Mouse (Mus musculus) MEL (cell line): ENCODE results near the gene Ncam2. TPM values are rescaled to one million over a fixed set of nuclear protein-coding genes. Genes with fewer than 3 reads are reported as not detected.

Experiments used
- DNase-seq: peaks from one replicate; pipeline ENCODE4 v3.0.0; 2011; ENCODE audit warnings: low read depth, low spot score
- H3K27ac ChIP-seq: 2 replicates; pipeline ENCODE4 v1.5.1; 2012; ENCODE audit warnings: low read depth, mild to moderate bottlenecking, control low read depth, low read length, moderate library complexity; ENCODE audit not compliant: control insufficient read depth
- H3K27me3 ChIP-seq, 2 experiments: fragments of 150-350 bp in 1 of 2; sonication (generic) in 1 of 2; 2 replicates each; pipeline ENCODE4 v1.6.1; 2012; ENCODE audit warnings: low read length in 2 of 2, mild to moderate bottlenecking in 2 of 2, improper control_type of control experiment in 1 of 2, moderate library complexity in 1 of 2; ENCODE audit not compliant: insufficient read depth in 2 of 2, control insufficient read depth in 1 of 2
- H3K36me3 ChIP-seq, 2 experiments: 2 replicates each; pipeline ENCODE4 v1.6.1; 2012 to 2014; ENCODE audit warnings: low read length in 2 of 2, improper control_type of control experiment in 1 of 2, inconsistent platforms in 1 of 2, mild to moderate bottlenecking in 1 of 2; ENCODE audit not compliant: insufficient read depth in 2 of 2, control insufficient read depth in 1 of 2
- H3K4me1 ChIP-seq, 2 experiments: fragments of 150-350 bp in 1 of 2; sonication (generic) in 1 of 2; 2 replicates each; pipeline ENCODE4 v1.6.1; 2012; ENCODE audit warnings: low read length in 2 of 2, improper control_type of control experiment in 1 of 2, mild to moderate bottlenecking in 1 of 2; ENCODE audit not compliant: insufficient read depth in 2 of 2, control insufficient read depth in 1 of 2
- H3K4me3 ChIP-seq, 2 experiments: fragments of 150-350 bp in 1 of 2; sonication (generic) in 1 of 2; 2 replicates each; pipeline ENCODE4 v1.5.1; 2012; ENCODE audit warnings: low read depth in 2 of 2, low read length in 2 of 2, mild to moderate bottlenecking in 2 of 2, moderate library complexity in 2 of 2, control low read depth in 1 of 2, improper control_type of control experiment in 1 of 2; ENCODE audit not compliant: control insufficient read depth in 1 of 2, insufficient read depth in 1 of 2
- H3K79me2 ChIP-seq: 2 replicates; pipeline ENCODE4 v1.6.1; 2012; ENCODE audit warnings: mild to moderate bottlenecking, low read length, moderate library complexity; ENCODE audit not compliant: control insufficient read depth, poor library complexity, insufficient read depth
- H3K9ac ChIP-seq: 2 replicates; pipeline ENCODE4 v1.6.1; 2012; ENCODE audit warnings: low read depth, mild to moderate bottlenecking, control low read depth, low read length, moderate library complexity; ENCODE audit not compliant: control insufficient read depth, poor library complexity, severe bottlenecking
- H3K9me3 ChIP-seq: fragments of 150-350 bp; sonication (generic); replicated peaks from 2 replicates; pipeline ENCODE4 v1.6.1; 2012; ENCODE audit warnings: mild to moderate bottlenecking, low read length, improper control_type of control experiment, moderate library complexity; ENCODE audit not compliant: insufficient read depth
- CHD1 ChIP-seq: IDR thresholded peaks from 2 replicates; pipeline ENCODE4 v1.6.1; 2012; ENCODE audit warnings: low read depth, mild to moderate bottlenecking, inconsistent platforms, low read length, improper control_type of control experiment
- E2F4 ChIP-seq: IDR thresholded peaks from 2 replicates; pipeline ENCODE4 v1.6.1; 2011; ENCODE audit warnings: low read depth, low read length, improper control_type of control experiment, borderline replicate concordance
- EP300 ChIP-seq, 2 experiments: IDR thresholded peaks; 2 replicates each; pipeline ENCODE4 v1.6.1; 2011; ENCODE audit warnings: improper control_type of control experiment in 2 of 2, low read length in 2 of 2, low read depth in 1 of 2, mild to moderate bottlenecking in 1 of 2
- JUND ChIP-seq: IDR thresholded peaks from 2 replicates; pipeline ENCODE4 v1.6.1; 2011; ENCODE audit warnings: low read depth, mild to moderate bottlenecking, improper control_type of control experiment, low read length
- KAT2A ChIP-seq: conservative IDR thresholded peaks from 2 replicates; pipeline ENCODE4 v1.6.1; 2012; ENCODE audit warnings: low read depth, low read length, improper control_type of control experiment, inconsistent platforms
- MEF2A ChIP-seq: IDR thresholded peaks from 2 replicates; pipeline ENCODE4 v1.6.1; 2014; ENCODE audit warnings: low read depth, mild to moderate bottlenecking, inconsistent platforms, low read length, improper control_type of control experiment; ENCODE audit not compliant: poor library complexity, insufficient replicate concordance, severe bottlenecking; ENCODE audit errors: extremely low read depth
- NRF1 ChIP-seq: IDR thresholded peaks from 2 replicates; pipeline ENCODE4 v1.6.1; 2014; ENCODE audit warnings: low read depth, mild to moderate bottlenecking, inconsistent platforms, low read length, improper control_type of control experiment, moderate library complexity; ENCODE audit not compliant: poor library complexity, insufficient read depth, severe bottlenecking
- POLR2AphosphoS2 ChIP-seq: IDR thresholded peaks from 2 replicates; pipeline ENCODE4 v1.6.1; 2011; ENCODE audit warnings: low read length, improper control_type of control experiment
- POLR2AphosphoS5 ChIP-seq: IDR thresholded peaks from 2 replicates; pipeline ENCODE4 v1.6.1; 2012; ENCODE audit warnings: low read depth, borderline replicate concordance, mild to moderate bottlenecking, inconsistent platforms, low read length, moderate library complexity, mixed read lengths
- RCOR1 ChIP-seq: IDR thresholded peaks from 2 replicates; pipeline ENCODE4 v1.6.1; 2012; ENCODE audit warnings: low read depth, mild to moderate bottlenecking, inconsistent platforms, low read length, improper control_type of control experiment
- SMC3 ChIP-seq: IDR thresholded peaks from 2 replicates; pipeline ENCODE4 v1.6.1; 2011; ENCODE audit warnings: low read depth, low read length, improper control_type of control experiment
- TAL1 ChIP-seq: IDR thresholded peaks from 2 replicates; pipeline ENCODE4 v1.6.1; 2012; ENCODE audit warnings: mild to moderate bottlenecking, inconsistent platforms, low read length, moderate library complexity, mixed read lengths
- TBP ChIP-seq: IDR thresholded peaks from 2 replicates; pipeline ENCODE4 v1.8.0; 2011; ENCODE audit warnings: low read depth, low read length, improper control_type of control experiment
- TCF12 ChIP-seq: IDR thresholded peaks from 2 replicates; pipeline ENCODE4 v1.6.1; 2014; ENCODE audit warnings: low read depth, mild to moderate bottlenecking, inconsistent platforms, low read length, improper control_type of control experiment, moderate library complexity
- UBTF ChIP-seq: IDR thresholded peaks from 2 replicates; pipeline ENCODE4 v1.6.1; 2012; ENCODE audit warnings: low read depth, mild to moderate bottlenecking, inconsistent platforms, low read length, improper control_type of control experiment, moderate library complexity, borderline replicate concordance; ENCODE audit not compliant: insufficient read depth
- USF1 ChIP-seq: IDR thresholded peaks from 2 replicates; pipeline ENCODE4 v1.6.1; 2014; ENCODE audit warnings: low read depth, mild to moderate bottlenecking, inconsistent platforms, low read length, improper control_type of control experiment, moderate library complexity
- USF2 ChIP-seq, 2 experiments: IDR thresholded peaks; 2 replicates each; pipeline ENCODE4 v1.6.1; 2011 to 2012; ENCODE audit warnings: improper control_type of control experiment in 2 of 2, low read length in 2 of 2, borderline replicate concordance in 1 of 2, inconsistent platforms in 1 of 2, low read depth in 1 of 2, mild to moderate bottlenecking in 1 of 2; ENCODE audit not compliant: insufficient read depth in 1 of 2
- ZC3H11A ChIP-seq: IDR thresholded peaks from 2 replicates; pipeline ENCODE4 v1.6.1; 2012; ENCODE audit warnings: low read depth, mild to moderate bottlenecking, inconsistent platforms, low read length, improper control_type of control experiment
- ZMIZ1 ChIP-seq: IDR thresholded peaks from 2 replicates; pipeline ENCODE4 v1.6.1; 2012; ENCODE audit warnings: low read depth, mild to moderate bottlenecking, inconsistent platforms, low read length, improper control_type of control experiment, moderate library complexity
- ZNF384 ChIP-seq: IDR thresholded peaks from 2 replicates; pipeline ENCODE4 v1.6.1; 2012; ENCODE audit warnings: low read depth, mild to moderate bottlenecking, inconsistent platforms, low read length, improper control_type of control experiment
- polyA plus RNA-seq, 2 experiments: library from polyadenylated mRNA; stranded (reverse) in 1 of 2; unstranded in 1 of 2; fragments of >175 nt in 1 of 2; fragments of >200 nt in 1 of 2; gene quantifications; 2 replicates each; pipeline versions ENCODE4 v1.2.1 to v1.2.4; 2012; ENCODE audit warnings: low replicate concordance in 2 of 2, low read depth in 1 of 2; ENCODE audit not compliant: insufficient read length in 2 of 2, insufficient read depth in 1 of 2, missing spikeins in 1 of 2
- total RNA-seq: library from RNA; depleted of rRNA; stranded (reverse); fragments of 300-350 nt; gene quantifications from 2 replicates; pipeline ENCODE4 v1.2.3, GENCODE M21; 2012

The Ncam2 gene
- total and polyA plus RNA-seq, 3 experiments = not detected

- DNase-seq = no peak
- Histone ChIP-seq H3K27ac (no peak overlapping the region), H3K4me3 (no peak overlapping the region), H3K36me3 (no peaks in the 10 kb centered on the region), H3K27me3 (no peaks in the 10 kb centered on the region), H3K9ac (no peak overlapping the region), H3K4me1 (no peaks in the 10 kb centered on the region), H3K79me2 (no peaks in the 10 kb centered on the region), H3K9me3 (no peaks in the 10 kb centered on the region)
- no peak for TF ChIP-seq USF1
- no peak for TF ChIP-seq MEF2A
Measured at GRCm38 (mm10) chr16:81221176-81221575, 20.7 kb downstream of the Ncam2 start.

- Histone ChIP-seq H3K79me2 (no peaks in the 10 kb centered on the region), H3K9ac (no peak overlapping the region), H3K9me3 (no peaks in the 10 kb centered on the region), H3K4me3 (no peak overlapping the region), H3K27me3 (no peaks in the 10 kb centered on the region), H3K27ac (no peak overlapping the region), H3K36me3 (no peaks in the 10 kb centered on the region), H3K4me1 (no peaks in the 10 kb centered on the region)
- DNase-seq = no peak
- no peak for TF ChIP-seq JUND
- TF ChIP-seq SMC3 = no peak
- no peak for TF ChIP-seq NRF1
- no peak for TF ChIP-seq TBP
- no peak for TF ChIP-seq EP300 (IDR thresholded peaks at IDR 0.05; ENCODE audit: low read depth in 1 of 2, low read length in 2 of 2)
- TF ChIP-seq KAT2A = no peak
- no peak for TF ChIP-seq ZNF384
- no peak for TF ChIP-seq TCF12
- TF ChIP-seq RCOR1 = no peak
- no peak for TF ChIP-seq POLR2AphosphoS5
- no peak for TF ChIP-seq TAL1
- TF ChIP-seq ZC3H11A = no peak
Measured at GRCm38 (mm10) chr16:81223841-81224240, 23.3 kb downstream of the Ncam2 start.

GRCm38 (mm10) chr16:81224253-81224652 lies 23.8 kb downstream of the Ncam2 start:
- Histone ChIP-seq H3K27ac (no peak overlapping the region), H3K4me3 (no peak overlapping the region), H3K27me3 (no peaks in the 10 kb centered on the region), H3K9me3 (no peaks in the 10 kb centered on the region), H3K4me1 (no peaks in the 10 kb centered on the region), H3K9ac (no peak overlapping the region), H3K36me3 (no peaks in the 10 kb centered on the region), H3K79me2 (no peaks in the 10 kb centered on the region)
- no peak for DNase-seq
- TF ChIP-seq ZMIZ1 (no peak), USF2 (IDR thresholded peaks at IDR 0.05; ENCODE audit: borderline replicate concordance in 1 of 2, insufficient read depth in 1 of 2, low read depth in 1 of 2, low read length in 2 of 2) (no peak), USF1 (no peak), JUND (no peak), NRF1 (no peak), E2F4 (no peak), CHD1 (no peak), POLR2AphosphoS5 (no peak), TCF12 (no peak), UBTF (no peak), POLR2AphosphoS2 (no peak)
